Mouse (Mus musculus): ENCODE data around the gene Pgm1. TPM values are rescaled to one million over a fixed set of nuclear protein-coding genes. Genes with fewer than 3 reads are reported as not detected.

Pgm1 gene
- total RNA-seq (2012; rRNA removed) (6.7 and 13.6 TPM in 2 replicates), polyA plus RNA-seq (2012; ENCODE audit: insufficient read depth in 1 of 2, insufficient read length in 2 of 2, low read depth in 1 of 2, low replicate concordance in 2 of 2, missing spikeins in 1 of 2) (10 to 100 TPM in 1 of 2 experiments, not detected in 1; 28.6 TPM)

DNA sequence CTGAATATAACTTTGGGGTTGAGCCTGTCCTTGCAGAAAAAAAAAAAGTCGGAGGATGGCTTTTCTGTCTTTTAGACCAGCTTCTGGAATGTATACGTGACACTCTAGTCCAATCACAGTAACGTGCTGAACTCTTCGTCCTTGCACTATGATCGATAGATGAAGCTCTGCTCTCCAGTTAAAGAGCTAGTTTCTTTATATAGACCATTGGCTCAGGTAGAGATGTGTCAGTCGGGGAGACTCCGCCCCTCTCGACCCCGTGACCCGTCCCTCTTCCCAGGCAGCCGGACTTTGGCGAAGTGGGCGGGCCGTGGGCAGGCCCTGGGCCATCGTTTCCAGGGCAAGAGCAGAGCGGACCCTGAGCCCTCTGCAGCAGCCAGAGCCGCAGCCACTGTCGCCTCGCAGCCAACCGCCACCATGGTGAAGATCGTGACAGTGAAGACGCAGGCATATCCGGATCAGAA, at the start of gene Pgm1:
TSS of gene Pgm1 (plus strand) at position 266 of the 464 bp plus-strand sequence.
- Histone ChIP-seq H3K9me3 (replicated peaks; ENCODE audit: insufficient read depth, low read length) (no peaks in the 10 kb centered on the region), H3K27ac (ENCODE audit: control insufficient read depth, low read depth, low read length) (peak within 1 kb of the TSS; percentile 56), H3K4me1 (ENCODE audit: control insufficient read depth in 1 of 2, insufficient read depth in 2 of 2, low read length in 2 of 2) (0 out of 4 replicates have a peak, but pooled peaks cover 0 to 5% of the 10 kb centered on the region in 2 experiments), H3K9ac (ENCODE audit: control insufficient read depth, low read depth, low read length, poor library complexity, severe bottlenecking) (peak within 1 kb of the TSS; percentile 75), H3K79me2 (ENCODE audit: control insufficient read depth, insufficient read depth, low read length, poor library complexity) (peaks cover 2% of the 10 kb centered on the region; the same call in 1 of the 2 replicates), H3K4me3 (ENCODE audit: control insufficient read depth in 1 of 2, insufficient read depth in 1 of 2, low read depth in 2 of 2, low read length in 2 of 2) (peak within 1 kb of the TSS; percentile 79 to 95), H3K27me3 (ENCODE audit: control insufficient read depth in 1 of 2, insufficient read depth in 2 of 2, low read length in 2 of 2) (no peaks in the 10 kb centered on the region), H3K36me3 (ENCODE audit: control insufficient read depth in 1 of 2, insufficient read depth in 2 of 2, low read length in 2 of 2) (no peaks in the 10 kb centered on the region)
- DNase-seq (ENCODE audit: low read depth, low spot score): peak; percentile 54
- TF ChIP-seq MEF2A (IDR thresholded peaks at IDR 0.05; ENCODE audit: extremely low read depth, insufficient replicate concordance, low read depth, low read length, poor library complexity, severe bottlenecking) (no peak), HCFC1 (IDR thresholded peaks at IDR 0.05; ENCODE audit: low read depth, low read length) (0 out of 2 replicates have a peak, but pooled peaks have one; percentile 8), NRF1 (IDR thresholded peaks at IDR 0.05; ENCODE audit: insufficient read depth, low read depth, low read length, poor library complexity, severe bottlenecking) (no peak), USF1 (IDR thresholded peaks at IDR 0.05; ENCODE audit: low read depth, low read length) (peak; percentile 71), ZKSCAN1 (IDR thresholded peaks at IDR 0.05; ENCODE audit: low read depth, low read length) (no peak), POLR2A (IDR thresholded peaks at IDR 0.05; ENCODE audit: control insufficient read depth in 1 of 2, insufficient read depth in 1 of 2, low read depth in 1 of 2, low read length in 2 of 2, poor library complexity in 1 of 2) (0 out of 4 replicates have a peak, but pooled peaks of 1 of the 2 experiments have one; percentile 41), UBTF (IDR thresholded peaks at IDR 0.05; ENCODE audit: borderline replicate concordance, insufficient read depth, low read depth, low read length) (no peak)

DNA sequence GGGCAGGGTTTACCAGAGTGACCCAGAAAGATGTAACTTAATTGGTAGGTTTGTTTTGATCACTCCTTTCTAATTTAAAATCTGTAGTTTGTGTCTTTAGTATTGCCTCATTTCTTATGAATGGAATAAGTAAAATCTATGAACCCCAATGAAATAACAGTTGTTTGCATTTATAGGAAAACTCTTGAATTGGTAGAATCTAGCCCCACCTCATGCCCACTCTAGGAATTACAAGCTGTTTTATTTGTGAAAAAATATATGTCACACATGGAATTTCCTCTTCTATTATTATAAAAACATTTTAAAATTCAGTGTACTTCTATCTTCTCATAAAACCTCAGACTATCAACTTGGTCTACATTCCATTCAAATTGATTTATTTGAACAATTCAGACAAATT, 47.3 kb upstream of the Pgm1 start:
- H3K79me2 ChIP-seq (ENCODE audit: control insufficient read depth, insufficient read depth, low read length, poor library complexity): no peaks in the 10 kb centered on the region

DNA sequence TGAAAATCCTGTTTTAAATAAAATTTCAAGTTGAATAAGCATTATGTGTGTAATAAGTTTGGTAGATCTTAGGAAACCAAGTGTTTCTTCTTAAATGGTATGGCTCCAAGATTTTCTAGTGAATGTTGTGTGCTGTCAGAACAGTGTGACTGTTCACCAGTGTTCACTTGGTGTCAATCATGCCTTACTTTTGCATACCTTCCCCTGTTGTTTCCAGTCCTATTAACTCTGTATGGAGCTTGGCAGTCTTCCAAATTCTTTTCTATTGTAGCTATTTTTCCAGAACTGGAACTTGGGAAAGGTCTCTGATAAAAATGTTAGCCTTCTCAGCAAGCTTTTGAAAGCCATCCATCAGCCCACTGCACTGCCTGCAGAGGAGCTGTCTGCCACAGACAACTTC, 46.8 kb upstream of the Pgm1 start:
- Histone ChIP-seq H3K9me3 (replicated peaks; ENCODE audit: insufficient read depth, low read length) (no peaks in the 10 kb centered on the region), H3K79me2 (ENCODE audit: control insufficient read depth, insufficient read depth, low read length, poor library complexity) (no peaks in the 10 kb centered on the region), H3K27ac (ENCODE audit: control insufficient read depth, low read depth, low read length) (no peak overlapping the region), H3K9ac (ENCODE audit: control insufficient read depth, low read depth, low read length, poor library complexity, severe bottlenecking) (no peak overlapping the region), H3K27me3 (ENCODE audit: control insufficient read depth in 1 of 2, insufficient read depth in 2 of 2, low read length in 2 of 2) (no peaks in the 10 kb centered on the region), H3K36me3 (ENCODE audit: control insufficient read depth in 1 of 2, insufficient read depth in 2 of 2, low read length in 2 of 2) (no peaks in the 10 kb centered on the region), H3K4me3 (ENCODE audit: control insufficient read depth in 1 of 2, insufficient read depth in 1 of 2, low read depth in 2 of 2, low read length in 2 of 2) (no peak overlapping the region), H3K4me1 (ENCODE audit: control insufficient read depth in 1 of 2, insufficient read depth in 2 of 2, low read length in 2 of 2) (no peaks in the 10 kb centered on the region)
- no peak for DNase-seq (ENCODE audit: low read depth, low spot score)
- TF ChIP-seq RCOR1 (IDR thresholded peaks at IDR 0.05; ENCODE audit: low read depth, low read length) (no peak), GATA1 (IDR thresholded peaks at IDR 0.05; ENCODE audit: low read depth, low read length) (no peak)

More for the DNA sequence above, 47.3 kb upstream of the Pgm1 start:
- DNase-seq (ENCODE audit: low read depth, low spot score): peak; percentile 59
- Histone ChIP-seq H3K4me1 (ENCODE audit: control insufficient read depth in 1 of 2, insufficient read depth in 2 of 2, low read length in 2 of 2) (no peaks in the 10 kb centered on the region), H3K27me3 (ENCODE audit: control insufficient read depth in 1 of 2, insufficient read depth in 2 of 2, low read length in 2 of 2) (no peaks in the 10 kb centered on the region), H3K36me3 (ENCODE audit: control insufficient read depth in 1 of 2, insufficient read depth in 2 of 2, low read length in 2 of 2) (no peaks in the 10 kb centered on the region), H3K9ac (ENCODE audit: control insufficient read depth, low read depth, low read length, poor library complexity, severe bottlenecking) (no peak overlapping the region), H3K9me3 (replicated peaks; ENCODE audit: insufficient read depth, low read length) (no peaks in the 10 kb centered on the region), H3K4me3 (ENCODE audit: control insufficient read depth in 1 of 2, insufficient read depth in 1 of 2, low read depth in 2 of 2, low read length in 2 of 2) (no peak overlapping the region), H3K27ac (ENCODE audit: control insufficient read depth, low read depth, low read length) (no peak overlapping the region)
- TF ChIP-seq ZC3H11A (IDR thresholded peaks at IDR 0.05; ENCODE audit: low read depth, low read length): peak; percentile 72
- peak; percentile 74 for TF ChIP-seq SMC3 (IDR thresholded peaks at IDR 0.05; ENCODE audit: low read depth, low read length)
- TF ChIP-seq MXI1 (IDR thresholded peaks at IDR 0.05; ENCODE audit: low read depth, low read length): no peak
- TF ChIP-seq TCF12 (IDR thresholded peaks at IDR 0.05; ENCODE audit: low read depth, low read length): no peak
- TF ChIP-seq BHLHE40 (IDR thresholded peaks at IDR 0.05; ENCODE audit: borderline replicate concordance, low read depth, low read length): no peak
- TF ChIP-seq CTCF (IDR thresholded peaks at IDR 0.05 in 2 of 3, conservative IDR thresholded peaks at IDR 0.05 in 1 of 3; ENCODE audit: control insufficient read depth in 1 of 3, insufficient read depth in 1 of 3, low read depth in 2 of 3, low read length in 3 of 3, poor library complexity in 1 of 3, severe bottlenecking in 1 of 3): peak in 2 of 3 experiments; percentile 15 to 74; a peak in 4 of 6 replicates
- TF ChIP-seq USF1 (IDR thresholded peaks at IDR 0.05; ENCODE audit: low read depth, low read length): no peak
- TF ChIP-seq CHD2 (IDR thresholded peaks at IDR 0.05; ENCODE audit: low read length): no peak
- no peak for TF ChIP-seq NELFE (IDR thresholded peaks at IDR 0.05; ENCODE audit: low read depth, low read length)
- peak; percentile 88 for TF ChIP-seq RAD21 (IDR thresholded peaks at IDR 0.05; ENCODE audit: low read depth, low read length)
